Mouse (Mus musculus): ENCODE measurements around the gene Icos.

Icos gene

DNA sequence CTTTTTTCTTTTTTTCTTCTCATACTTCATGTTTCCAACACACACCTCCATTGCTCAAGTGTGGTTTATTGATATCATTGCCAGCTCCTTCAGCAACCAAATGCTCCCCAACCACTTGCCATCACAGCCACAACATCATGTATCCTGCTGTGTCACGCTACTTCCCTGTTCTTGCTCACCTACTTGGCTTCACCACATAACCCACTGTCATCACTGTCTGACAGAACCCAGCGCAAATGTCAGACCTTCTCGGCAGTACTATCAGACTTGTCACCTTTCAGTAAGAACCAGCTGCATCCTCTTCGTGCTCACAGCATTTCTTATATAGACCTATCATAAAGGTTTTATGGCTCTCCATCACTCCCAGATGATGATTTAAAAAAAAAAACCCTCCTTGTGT is 61.6 kb downstream of the Icos start:
- no peak for DNase-seq (ENCODE audit: low spot score)

DNA sequence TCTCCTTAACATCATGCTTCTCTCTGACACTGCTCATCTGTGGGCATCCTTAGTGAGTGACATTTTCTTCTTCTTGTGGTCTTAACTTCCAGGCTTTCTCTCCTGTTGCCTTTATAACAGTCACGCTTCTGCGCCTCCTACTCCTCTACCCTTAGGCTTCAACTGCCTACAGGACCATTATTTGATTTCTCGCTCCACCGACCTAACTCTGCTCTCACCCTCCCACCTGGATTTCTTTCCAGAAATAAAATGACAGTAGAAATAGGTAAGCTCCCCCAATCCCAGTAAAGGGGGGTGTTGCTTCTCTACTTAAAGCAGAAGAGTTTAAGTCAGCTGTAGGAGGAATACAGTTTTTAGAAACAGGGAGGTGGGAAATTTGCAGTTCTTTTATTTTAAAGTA is 62.7 kb downstream of the Icos start:
- DNase-seq (ENCODE audit: low spot score): no peak

DNA sequence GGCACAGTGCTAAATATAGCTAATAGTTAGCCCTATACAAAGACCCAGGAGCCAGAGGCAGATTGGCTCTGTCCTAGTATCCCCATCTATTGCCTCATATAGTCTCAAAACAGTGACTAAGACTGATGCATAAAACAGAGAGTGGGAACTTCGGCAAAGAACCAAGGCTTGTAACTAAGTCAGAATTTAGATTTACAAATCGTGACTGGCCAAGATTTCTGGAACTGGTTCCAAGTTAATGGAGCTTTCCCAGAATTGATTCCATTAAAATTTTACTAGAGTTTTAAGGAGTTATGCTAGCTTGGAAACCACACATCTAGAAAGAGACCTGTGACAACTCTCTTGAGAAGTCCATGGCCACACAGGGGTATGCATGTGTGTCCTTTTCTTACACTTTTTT is 65.1 kb downstream of the Icos start:
- no peak for DNase-seq (ENCODE audit: low spot score)

DNA sequence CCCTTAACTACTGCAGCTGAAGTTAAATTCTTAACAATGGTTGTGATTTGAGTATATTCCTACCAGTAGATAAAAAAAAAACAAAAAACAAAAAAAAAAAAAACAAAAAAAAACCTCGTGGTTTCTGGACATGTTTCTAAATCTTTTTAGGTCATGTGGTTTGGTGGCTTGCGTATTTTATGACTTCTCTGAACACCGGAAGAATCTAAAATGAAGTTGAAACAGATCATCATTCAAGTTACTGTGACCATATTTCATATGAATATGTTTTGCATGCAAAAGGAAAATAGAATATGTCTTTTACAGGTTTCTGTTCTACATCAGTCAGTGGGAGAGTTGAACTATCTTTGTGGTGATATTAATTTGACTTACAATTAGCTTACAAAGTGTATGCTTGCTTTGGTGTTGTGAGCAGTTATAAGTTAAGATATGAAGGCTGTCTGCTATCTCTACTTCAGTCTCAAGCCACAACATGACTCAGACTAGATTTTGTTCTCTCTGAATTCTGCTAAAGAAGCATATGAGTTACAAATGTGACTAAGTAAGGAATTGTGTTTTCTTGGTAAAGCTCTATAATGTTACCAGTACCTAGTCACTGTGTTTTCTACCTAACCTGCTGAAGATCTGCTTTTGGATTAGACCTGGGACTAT is 68.5 kb downstream of the Icos start:
- no peak for DNase-seq (ENCODE audit: low spot score)

DNA sequence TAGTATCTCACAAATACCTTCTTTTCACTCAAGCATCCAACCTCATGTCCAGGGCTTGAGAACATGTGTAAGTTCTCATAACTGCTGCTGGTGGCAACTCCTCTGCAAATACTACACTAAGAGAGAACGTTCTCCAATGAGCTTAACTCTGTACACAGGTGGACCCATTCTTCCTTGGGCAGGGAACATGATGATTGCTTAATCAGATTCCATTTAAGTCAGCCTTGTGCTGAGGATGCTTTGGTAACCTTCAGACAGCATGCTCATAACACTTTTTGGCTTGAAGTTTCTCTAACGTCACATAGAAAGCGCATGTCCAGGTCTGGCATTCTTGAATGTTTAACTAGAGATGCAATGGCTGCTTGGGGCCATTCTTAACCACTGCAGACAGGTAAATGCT is 69.6 kb downstream of the Icos start:
- DNase-seq (ENCODE audit: low spot score): no peak

Measured in urinary bladder, postnatal 14 days (tissue).